Mouse (Mus musculus) liver, postnatal 0 days (tissue): Measurements from ENCODE around the gene Ube2q1. TPM values are rescaled to one million over a fixed set of nuclear protein-coding genes. Genes with fewer than 3 reads are reported as not detected.

ENCODE experiments used
- ATAC-seq: fragments of 200-750 bp; cut with Nextera tagmentation; 2 replicates; pipeline ENCODE4 v1.8.0; 2017; ENCODE audit warnings: mild to moderate bottlenecking, moderate library complexity
- DNase-seq: peaks from one replicate; pipeline ENCODE4 v3.0.0-alpha.2; 2016
- H3K27ac ChIP-seq: fragments of 300-500 bp; sonication (generic); 2 replicates; pipeline ENCODE4 v1.5.1; 2014; ENCODE audit warnings: antibody characterized with exemption, moderate library complexity, mild to moderate bottlenecking, low read depth
- H3K27me3 ChIP-seq: fragments of 300-500 bp; sonication (generic); 2 replicates; pipeline ENCODE4 v1.6.1; 2014; ENCODE audit warnings: low read length, control low read depth, mixed read lengths; ENCODE audit not compliant: insufficient read depth
- H3K36me3 ChIP-seq: fragments of 300-500 bp; sonication (generic); replicated peaks from 2 replicates; pipeline ENCODE4 v1.6.1; 2014; ENCODE audit warnings: mild to moderate bottlenecking, control low read depth, low read length, moderate library complexity, mixed read lengths; ENCODE audit not compliant: insufficient read depth
- H3K4me1 ChIP-seq: fragments of 300-500 bp; sonication (generic); 2 replicates; pipeline ENCODE4 v1.6.1; 2014; ENCODE audit warnings: antibody characterized with exemption, mild to moderate bottlenecking, control low read depth; ENCODE audit not compliant: insufficient read depth
- H3K4me2 ChIP-seq: fragments of 300-500 bp; sonication (generic); 2 replicates; pipeline ENCODE4 v1.6.1; 2014; ENCODE audit warnings: low read depth, mild to moderate bottlenecking, low read length, moderate library complexity, mixed read lengths
- H3K4me3 ChIP-seq: fragments of 300-500 bp; sonication (generic); 2 replicates; pipeline ENCODE4 v1.5.1; 2014; ENCODE audit warnings: low read depth, low read length
- H3K9ac ChIP-seq: fragments of 300-500 bp; sonication (generic); replicated peaks from 2 replicates; pipeline ENCODE4 v1.6.1; 2014; ENCODE audit warnings: mild to moderate bottlenecking, moderate library complexity
- H3K9me3 ChIP-seq: fragments of 300-500 bp; sonication (generic); 2 replicates; pipeline ENCODE4 v1.6.1; 2016; ENCODE audit warnings: mild to moderate bottlenecking, control low read depth, low read length, mixed read lengths
- CTCF ChIP-seq: sonication (generic); IDR thresholded peaks from 2 replicates; pipeline ENCODE4 v1.5.1; 2016; ENCODE audit warnings: antibody characterized with exemption, low read depth
- EP300 ChIP-seq: IDR thresholded peaks from 2 replicates; pipeline ENCODE4 v1.6.1; 2016; ENCODE audit warnings: antibody characterized with exemption, low read depth, mild to moderate bottlenecking
- WGBS: fragments of 180-500 bp; shearing (Covaris S2); extraction: QIAGEN DNeasy Blood & Tissue Kit; methylation state at CpG from one replicate; pipeline ENCODE4 v1.1.7; 2014; ENCODE audit not compliant: insufficient replicate concordance; 5-methylcytosine and 5-hydroxymethylcytosine counted together
- polyA plus RNA-seq: library from polyadenylated mRNA; unstranded; fragments of >200 nt; fragmentation: Nextera tagmentation; extraction: Ambion mirVana; gene quantifications from 2 replicates; pipeline ENCODE4 v1.2.1, GENCODE M21; 2015

The Ube2q1 gene
- polyA plus RNA-seq, 1 experiment from 2014 or later, result 4.9 TPM

- DNase-seq, result no peak
- no peak for ATAC-seq
- TF ChIP-seq EP300, result no peak
- no peak for TF ChIP-seq CTCF
- Histone ChIP-seq H3K4me2 (no peak overlapping the region), H3K9ac (no peak overlapping the region), H3K36me3 (no peaks in the 10 kb centered on the region), H3K27ac (no peak overlapping the region), H3K9me3 (0 out of 2 replicates have a peak, but pooled peaks cover 3% of the 10 kb centered on the region), H3K4me1 (peaks cover 7% of the 10 kb centered on the region), H3K27me3 (no peaks in the 10 kb centered on the region), H3K4me3 (no peak overlapping the region)
- WGBS, result 68% methylated on average over 4 of the region's 4 CpGs
Observed at GRCm38 (mm10) chr3:89805179-89805578, 31.8 kb downstream of the Ube2q1 start.

GRCm38 (mm10) chr3:89806751-89807150 is 33.3 kb downstream of the Ube2q1 start:
- WGBS, result 93% methylated on average over 2 of the region's 2 CpGs
- no peak for ATAC-seq
- Histone ChIP-seq H3K27ac (no peak overlapping the region), H3K27me3 (no peaks in the 10 kb centered on the region), H3K9me3 (0 out of 2 replicates have a peak, but pooled peaks cover 3% of the 10 kb centered on the region), H3K36me3 (no peaks in the 10 kb centered on the region), H3K4me2 (no peak overlapping the region), H3K4me3 (no peak overlapping the region), H3K4me1 (peaks cover 7% of the 10 kb centered on the region), H3K9ac (no peak overlapping the region)
- DNase-seq, result no peak
- TF ChIP-seq EP300 (no peak), CTCF (peak; percentile 56)

- no peaks in the 10 kb centered on the region for H3K36me3 ChIP-seq
- no peak for ATAC-seq
- no peak overlapping the region for H3K27ac ChIP-seq
Observed at GRCm38 (mm10) chr3:89807171-89807570, 33.8 kb downstream of the Ube2q1 start.

GRCm38 (mm10) chr3:89807881-89808280 is 34.5 kb downstream of the Ube2q1 start:
- TF ChIP-seq EP300, result no peak
- no peak for TF ChIP-seq CTCF
- Histone ChIP-seq H3K27ac (peak overlapping the region; percentile 83), H3K9me3 (0 out of 2 replicates have a peak, but pooled peaks cover 3% of the 10 kb centered on the region), H3K4me1 (peaks cover 7% of the 10 kb centered on the region), H3K9ac (peak overlapping the region; percentile 34; the same call in 1 of the 2 replicates), H3K27me3 (0 out of 2 replicates have a peak, but pooled peaks cover 5% of the 10 kb centered on the region), H3K4me3 (no peak overlapping the region), H3K36me3 (no peaks in the 10 kb centered on the region), H3K4me2 (peak overlapping the region; percentile 62)
- DNase-seq (no peak), ATAC-seq (peak; percentile 84)
- 58% methylated on average over 5 of the region's 5 CpGs for WGBS

More at GRCm38 (mm10) chr3:89807171-89807570, 33.8 kb downstream of the Ube2q1 start:
- no peak overlapping the region for H3K4me2 ChIP-seq
- H3K4me3 ChIP-seq, result no peak overlapping the region
- H3K4me1 ChIP-seq, result peaks cover 7% of the 10 kb centered on the region
- H3K9me3 ChIP-seq, result 0 out of 2 replicates have a peak, but pooled peaks cover 3% of the 10 kb centered on the region
- TF ChIP-seq EP300, result no peak
- DNase-seq, result no peak
- 85% methylated on average over 3 of the region's 3 CpGs for WGBS
- H3K27me3 ChIP-seq, result no peaks in the 10 kb centered on the region
- H3K9ac ChIP-seq, result no peak overlapping the region

GRCm38 (mm10) chr3:89808638-89809037 is 35.2 kb downstream of the Ube2q1 start:
- WGBS, result 45% methylated on average over 9 of the region's 9 CpGs
- 0 out of 2 replicates have a peak overlapping the region, but pooled peaks have one; percentile 17 for H3K4me3 ChIP-seq
- peaks cover 7% of the 10 kb centered on the region for H3K4me1 ChIP-seq
- ATAC-seq (peak; percentile 90), DNase-seq (peak; percentile 76)
- no peak overlapping the region; the same call in 1 of the 2 replicates for H3K9ac ChIP-seq
- TF ChIP-seq EP300 (no peak), CTCF (no peak)
- H3K36me3 ChIP-seq, result no peaks in the 10 kb centered on the region
- H3K4me2 ChIP-seq, result peak overlapping the region; percentile 62
- H3K27me3 ChIP-seq, result 0 out of 2 replicates have a peak, but pooled peaks cover 5% of the 10 kb centered on the region
- H3K9me3 ChIP-seq, result 0 out of 2 replicates have a peak, but pooled peaks cover 3% of the 10 kb centered on the region
- H3K27ac ChIP-seq, result peak overlapping the region; percentile 83; the same call in 1 of the 2 replicates

GRCm38 (mm10) chr3:89810841-89811240 is 37.4 kb downstream of the Ube2q1 start:
- Histone ChIP-seq H3K27ac (no peak overlapping the region), H3K4me1 (peaks cover 7% of the 10 kb centered on the region), H3K4me3 (no peak overlapping the region), H3K36me3 (no peaks in the 10 kb centered on the region), H3K27me3 (0 out of 2 replicates have a peak, but pooled peaks cover 5% of the 10 kb centered on the region), H3K4me2 (no peak overlapping the region), H3K9ac (no peak overlapping the region), H3K9me3 (0 out of 2 replicates have a peak, but pooled peaks cover 3% of the 10 kb centered on the region)
- peak; percentile 57 for TF ChIP-seq CTCF
- no peak for TF ChIP-seq EP300
- DNase-seq (no peak), ATAC-seq (no peak)
